Mouse (Mus musculus) spleen, postnatal 4 days (tissue): ENCODE results near the gene Odf4.

ENCODE experiments used
- DNase-seq, 2 experiments: peaks; one replicate each; pipeline ENCODE4 v3.0.0; 2022; ENCODE audit warnings: low spot score in 2 of 2

The Odf4 gene

GRCm38 (mm10) chr11:68902823-68903222 is 24.1 kb downstream of the Odf4 start:
- no peak for DNase-seq

- DNase-seq, result no peak
These were observed 24.5 kb downstream of the Odf4 start for GRCm38 (mm10) chr11:68902367-68902766.

GRCm38 (mm10) chr11:68902047-68902364 is 24.9 kb downstream of the Odf4 start:
- no peak for DNase-seq

- peak; percentile 99 to 100 for DNase-seq
These were observed 25.4 kb downstream of the Odf4 start, which contains the start of gene Rpl26 for GRCm38 (mm10) chr11:68901351-68902046. Gene Rpl26 (plus strand): TSS chr11:68901583.

- peak in 1 of 2 experiments; percentile 22 for DNase-seq
These were observed 26.1 kb downstream of the Odf4 start for GRCm38 (mm10) chr11:68900519-68901350.

GRCm38 (mm10) chr11:68899815-68900214 is 27.1 kb downstream of the Odf4 start:
- no peak for DNase-seq

GRCm38 (mm10) chr11:68898790-68899189 is 28.1 kb downstream of the Odf4 start:
- DNase-seq, result no peak

- DNase-seq, result no peak
These were observed 29.0 kb downstream of the Odf4 start for GRCm38 (mm10) chr11:68897838-68898237.

GRCm38 (mm10) chr11:68897120-68897519 is 29.8 kb downstream of the Odf4 start:
- DNase-seq, result peak; percentile 61 to 72

- no peak for DNase-seq
These were observed 30.6 kb downstream of the Odf4 start for GRCm38 (mm10) chr11:68896247-68896646.

GRCm38 (mm10) chr11:68893911-68894464 is 32.9 kb downstream of the Odf4 start:
- no peak for DNase-seq

GRCm38 (mm10) chr11:68892233-68892832 is 34.5 kb downstream of the Odf4 start:
- DNase-seq, result no peak

- DNase-seq, result no peak
These were observed 35.1 kb downstream of the Odf4 start for GRCm38 (mm10) chr11:68891823-68892222.

- no peak for DNase-seq
These were observed 36.3 kb downstream of the Odf4 start for GRCm38 (mm10) chr11:68890625-68891024.

- no peak for DNase-seq
These were observed 38.2 kb downstream of the Odf4 start for GRCm38 (mm10) chr11:68888653-68889052.

GRCm38 (mm10) chr11:68888253-68888652 is 38.6 kb downstream of the Odf4 start, which contains the start of gene Rnf222:
Gene Rnf222 (plus strand): TSS chr11:68888553.
- DNase-seq, result no peak

GRCm38 (mm10) chr11:68886091-68886490 is 40.8 kb downstream of the Odf4 start:
- no peak for DNase-seq

- DNase-seq, result peak in 1 of 2 experiments; percentile 23
These were observed 42.5 kb downstream of the Odf4 start for GRCm38 (mm10) chr11:68884368-68884767.

GRCm38 (mm10) chr11:68883843-68884242 is 43.0 kb downstream of the Odf4 start:
- DNase-seq, result no peak

- DNase-seq, result no peak
These were observed 44.8 kb downstream of the Odf4 start for GRCm38 (mm10) chr11:68882107-68882506.

GRCm38 (mm10) chr11:68878811-68879210 is 48.1 kb downstream of the Odf4 start:
- DNase-seq, result no peak

GRCm38 (mm10) chr11:68874841-68875240 is 52.0 kb downstream of the Odf4 start:
- DNase-seq, result peak; percentile 62 to 84
